In the genomic region with DNA sequence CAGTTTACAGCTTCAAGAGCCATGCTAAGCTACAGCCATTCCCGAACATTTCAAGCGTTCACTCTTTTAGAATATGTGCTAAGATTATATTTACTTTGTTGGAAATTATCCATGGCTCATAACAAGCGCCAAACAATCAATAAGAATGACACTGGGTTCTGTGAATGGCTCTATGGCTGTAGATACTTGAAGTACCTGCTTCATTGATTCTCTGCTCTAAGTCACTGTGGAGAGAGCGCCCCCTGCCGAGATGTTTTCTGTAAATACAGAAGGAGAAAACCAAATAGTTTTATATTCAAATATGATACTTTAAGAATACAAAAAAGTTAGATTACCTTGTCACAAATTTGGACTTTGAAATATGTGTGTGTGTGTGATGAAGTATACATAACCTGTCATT, we compare ENCODE assay signal across 7 mouse cellular contexts.
DNase-seq lines count a peak whose midpoint lies in the region; ATAC-seq and TF ChIP-seq lines count a peak whose summit lies in the region.

No protein-coding gene starts in this region.

- TF ChIP-seq CTCF in lung, embryonic 14.5 days (IDR thresholded peaks at IDR 0.05; ENCODE audit: low read depth): peak; percentile 44
- no peak for TF ChIP-seq CTCF in lung, adult 2 months (IDR thresholded peaks at IDR 0.05; ENCODE audit: insufficient read depth, low read length)

- no peak for TF ChIP-seq POLR2A in lung, adult 2 months (IDR thresholded peaks at IDR 0.05; ENCODE audit: borderline replicate concordance, extremely low read depth, low read depth, low read length)

- intact Hi-C loops in left cerebral cortex, postnatal 25 days (cut with DNase I): loop anchor here (2.0 kb wide), 1 partner anchor 83 kb away; a partner anchor contains a TSS

- H3K27ac ChIP-seq in lung, embryonic 14.5 days (ENCODE audit: low read depth): no peak overlapping the region

- H3K4me2 ChIP-seq in lung, embryonic 14.5 days: no peak overlapping the region

- no peaks in the 10 kb centered on the region for H3K27me3 ChIP-seq in lung, embryonic 14.5 days (ENCODE audit: insufficient read depth, low read length)

- ATAC-seq in lung, embryonic 14.5 days (ENCODE audit: insufficient read depth): no peak
- ATAC-seq in erythroid progenitor cell, adult 5-6 weeks (replicated peaks; ENCODE audit: low FRiP score, poor library complexity, severe bottlenecking): no peak

- H3K9me3 ChIP-seq in lung, embryonic 14.5 days (ENCODE audit: low read depth, low read length): no peaks in the 10 kb centered on the region

- H3K4me3 ChIP-seq in lung, embryonic 14.5 days (ENCODE audit: low read depth, low read length): no peak overlapping the region
- no peak overlapping the region for H3K4me3 ChIP-seq in lung, adult 2 months (replicated peaks; ENCODE audit: extremely low read depth, low read depth, low read length)

- 34% methylated on average over 5 of the region's 5 CpGs for WGBS in lung, embryonic 14.5 days
- WGBS in lung, adult 2 months: 42% methylated on average over 5 of the region's 5 CpGs

- peak; percentile 69 for DNase-seq in lung, embryonic 14.5 days
- no peak for DNase-seq in lung, adult 2 months
- DNase-seq in R1 (ENCODE audit: low read depth, low spot score): peak; percentile 48
- DNase-seq in c-Kit-positive CD71-negative TER-119-negative erythroid progenitor cells, embryonic 14.5 days (ENCODE audit: low read depth): peak; percentile 3
- peak; percentile 22 to 50 for DNase-seq in frontal cortex, postnatal 25 days (ENCODE audit: low spot score in 2 of 2)
- peak; percentile 46 to 57 for DNase-seq in left cerebral cortex, postnatal 25 days (ENCODE audit: low spot score in 2 of 2)

- no peak overlapping the region for H3K9ac ChIP-seq in lung, embryonic 14.5 days

- H3K36me3 ChIP-seq in lung, embryonic 14.5 days (ENCODE audit: insufficient read depth): no peaks in the 10 kb centered on the region

- H3K4me1 ChIP-seq in lung, embryonic 14.5 days (ENCODE audit: insufficient read depth): no peaks in the 10 kb centered on the region
- H3K4me1 ChIP-seq in lung, adult 2 months (ENCODE audit: control insufficient read depth, insufficient read depth, low read length): no peaks in the 10 kb centered on the region
